Mouse (Mus musculus) cerebellum, adult 2 months (tissue): ENCODE data around the gene Ccr7.

Experiments
- CTCF ChIP-seq: fragments of 200-500 bp; IDR thresholded peaks from 2 replicates; pipeline ENCODE4 v1.5.1; 2011; ENCODE audit warnings: low read depth, mild to moderate bottlenecking, control low read depth, low read length, moderate library complexity, borderline replicate concordance; ENCODE audit not compliant: insufficient read depth
- POLR2A ChIP-seq: fragments of 200-500 bp; IDR thresholded peaks from 2 replicates; pipeline ENCODE4 v1.6.1; 2011; ENCODE audit warnings: low read length, control low read depth, borderline replicate concordance; ENCODE audit not compliant: insufficient read depth

DNA sequence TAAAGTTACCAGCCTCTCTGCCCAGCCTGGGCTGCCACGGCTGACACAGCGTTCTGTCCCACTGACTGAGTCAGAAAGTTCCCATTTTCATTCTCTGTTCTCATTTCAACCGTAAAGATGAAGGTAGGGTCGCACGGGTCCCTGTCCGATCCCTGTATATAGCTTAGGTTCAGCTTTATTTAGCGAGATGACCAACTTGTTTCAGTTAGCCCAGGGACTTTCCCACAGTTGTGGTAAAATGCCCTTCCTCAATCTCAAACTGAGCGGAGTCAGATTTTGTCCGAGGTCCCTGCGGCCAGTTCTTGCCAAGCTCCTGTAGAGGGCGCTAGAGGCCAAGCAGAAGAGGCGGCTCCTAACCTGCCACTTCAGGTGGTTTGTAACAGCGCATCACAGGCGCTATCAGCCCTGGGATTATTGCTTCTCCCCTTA is 34.3 kb upstream of the Ccr7 start:
- TF ChIP-seq POLR2A (no peak), CTCF (peak; percentile 88)
